Mouse (Mus musculus) C2C12 (cell line): ENCODE measurements around the gene Sh3pxd2a. TPM values are rescaled to one million over a fixed set of nuclear protein-coding genes. Genes with fewer than 3 reads are reported as not detected.

Experiments
- H3K27me3 ChIP-seq: one replicate; pipeline ENCODE4 v1.6.1; 2011; ENCODE audit not compliant: control insufficient read depth, insufficient read depth, insufficient read length
- H3K36me3 ChIP-seq: one replicate; pipeline ENCODE4 v1.6.1; 2011; ENCODE audit not compliant: control insufficient read depth, insufficient read depth
- H3K4me3 ChIP-seq: one replicate; pipeline ENCODE4 v1.5.1; 2011; ENCODE audit warnings: mild to moderate bottlenecking, control low read depth; ENCODE audit not compliant: poor library complexity, insufficient read depth, severe bottlenecking
- H3K79me2 ChIP-seq: one replicate; pipeline ENCODE4 v1.6.1; 2011; ENCODE audit not compliant: control insufficient read depth, insufficient read depth
- H3K79me3 ChIP-seq: one replicate; pipeline ENCODE4 v1.6.1; 2011; ENCODE audit warnings: low read depth, control low read depth
- H3ac ChIP-seq: one replicate; pipeline ENCODE3; 2011; ENCODE audit warnings: low read depth; ENCODE audit not compliant: control insufficient read depth, insufficient read length
- CEBPB ChIP-seq: IDR thresholded peaks from one replicate; pipeline ENCODE4 v1.6.1; 2011; ENCODE audit warnings: low read depth, mild to moderate bottlenecking, control low read depth, moderate library complexity
- CTCF ChIP-seq: IDR thresholded peaks from one replicate; pipeline ENCODE4 v1.5.1; 2011; ENCODE audit not compliant: control insufficient read depth, insufficient read depth, insufficient read length
- FOSL1 ChIP-seq: IDR thresholded peaks from one replicate; pipeline ENCODE4 v1.8.0; 2011; ENCODE audit warnings: mild to moderate bottlenecking, low read length; ENCODE audit not compliant: poor library complexity, insufficient read depth, severe bottlenecking
- MAX ChIP-seq: IDR thresholded peaks from one replicate; pipeline ENCODE4 v1.6.1; 2011; ENCODE audit warnings: mild to moderate bottlenecking, control low read depth
- MYOD1 ChIP-seq: IDR thresholded peaks from one replicate; pipeline ENCODE4 v1.6.1; 2011; ENCODE audit warnings: low read depth; ENCODE audit not compliant: control insufficient read depth, insufficient read length
- MYOG ChIP-seq: IDR thresholded peaks from one replicate; pipeline ENCODE4 v1.6.1; 2011; ENCODE audit not compliant: control insufficient read depth, insufficient read length; ENCODE audit errors: extremely low read depth
- USF1 ChIP-seq: IDR thresholded peaks from one replicate; pipeline ENCODE4 v1.6.1; 2011; ENCODE audit warnings: low read depth, mild to moderate bottlenecking, control low read depth, moderate library complexity
- polyA plus RNA-seq: library from polyadenylated mRNA; unstranded; fragments of >200 nt; fragmentation: generic; extraction: Trizol; gene quantifications from one replicate; pipeline ENCODE4 v1.2.1, GENCODE M21; 2012; ENCODE audit warnings: missing spikeins

Sh3pxd2a gene
- polyA plus RNA-seq, 1 experiment: 22.2 TPM

- H3ac ChIP-seq: no peak overlapping the region
- no peaks in the 10 kb centered on the region for H3K79me3 ChIP-seq
- H3K36me3 ChIP-seq: no peaks in the 10 kb centered on the region
- H3K27me3 ChIP-seq: no peaks in the 10 kb centered on the region
- TF ChIP-seq MYOD1: no peak
- no peak for TF ChIP-seq CEBPB
- no peak for TF ChIP-seq MYOG
- no peak for TF ChIP-seq CTCF
- TF ChIP-seq MAX: no peak
- no peak for TF ChIP-seq USF1
- no peak for TF ChIP-seq FOSL1
- H3K79me2 ChIP-seq: no peaks in the 10 kb centered on the region
- no peak overlapping the region for H3K4me3 ChIP-seq
These were observed 128.9 kb downstream of the Sh3pxd2a start for GRCm38 (mm10) chr19:47335262-47335661.

GRCm38 (mm10) chr19:47334713-47335112, 129.5 kb downstream of the Sh3pxd2a start:
- H3ac ChIP-seq: no peak overlapping the region
- H3K79me3 ChIP-seq: no peaks in the 10 kb centered on the region
- no peaks in the 10 kb centered on the region for H3K27me3 ChIP-seq
- no peaks in the 10 kb centered on the region for H3K36me3 ChIP-seq
- no peaks in the 10 kb centered on the region for H3K79me2 ChIP-seq
- TF ChIP-seq MAX: no peak
- no peak overlapping the region for H3K4me3 ChIP-seq

- H3K79me2 ChIP-seq: no peaks in the 10 kb centered on the region
These were observed 133.4 kb downstream of the Sh3pxd2a start for GRCm38 (mm10) chr19:47330743-47331227.

GRCm38 (mm10) chr19:47329102-47329501, 135.1 kb downstream of the Sh3pxd2a start:
- H3K36me3 ChIP-seq: no peaks in the 10 kb centered on the region
- no peaks in the 10 kb centered on the region for H3K79me3 ChIP-seq
- no peak overlapping the region for H3K4me3 ChIP-seq
- TF ChIP-seq MYOG (no peak), USF1 (peak; percentile 52)
- H3K27me3 ChIP-seq: no peaks in the 10 kb centered on the region
- H3ac ChIP-seq: no peak overlapping the region
- H3K79me2 ChIP-seq: no peaks in the 10 kb centered on the region

More at GRCm38 (mm10) chr19:47330743-47331227, 133.4 kb downstream of the Sh3pxd2a start:
- no peaks in the 10 kb centered on the region for H3K36me3 ChIP-seq
- H3K27me3 ChIP-seq: no peaks in the 10 kb centered on the region
- H3K79me3 ChIP-seq: no peaks in the 10 kb centered on the region
- peak; percentile 71 for TF ChIP-seq MAX
- TF ChIP-seq MYOD1: peak; percentile 65
- peak; percentile 95 for TF ChIP-seq USF1
- TF ChIP-seq FOSL1: no peak
- H3K4me3 ChIP-seq: no peak overlapping the region
- H3ac ChIP-seq: peak overlapping the region; percentile 8

- Histone ChIP-seq H3K4me3 (no peak overlapping the region), H3K27me3 (no peaks in the 10 kb centered on the region), H3ac (no peak overlapping the region), H3K79me2 (no peaks in the 10 kb centered on the region), H3K36me3 (no peaks in the 10 kb centered on the region), H3K79me3 (no peaks in the 10 kb centered on the region)
- TF ChIP-seq FOSL1 (no peak), MAX (peak; percentile 22), MYOD1 (peak; percentile 73), CEBPB (no peak)
These were observed 136.0 kb downstream of the Sh3pxd2a start for GRCm38 (mm10) chr19:47327896-47328882.

- no peaks in the 10 kb centered on the region for H3K27me3 ChIP-seq
- no peaks in the 10 kb centered on the region for H3K79me3 ChIP-seq
- H3ac ChIP-seq: no peak overlapping the region
- H3K79me2 ChIP-seq: no peaks in the 10 kb centered on the region
- no peaks in the 10 kb centered on the region for H3K36me3 ChIP-seq
- H3K4me3 ChIP-seq: no peak overlapping the region
- TF ChIP-seq USF1 (no peak), CTCF (peak; percentile 18)
These were observed 138.3 kb downstream of the Sh3pxd2a start for GRCm38 (mm10) chr19:47325881-47326280.
